Mouse (Mus musculus): Measurements from ENCODE around the gene Slc25a13.
"Not testable (repeated sequence)": the region's sequence is repeated elsewhere in the genome, so short reads cannot be mapped to it uniquely, and the experiment has no call there.

The Slc25a13 gene

DNA sequence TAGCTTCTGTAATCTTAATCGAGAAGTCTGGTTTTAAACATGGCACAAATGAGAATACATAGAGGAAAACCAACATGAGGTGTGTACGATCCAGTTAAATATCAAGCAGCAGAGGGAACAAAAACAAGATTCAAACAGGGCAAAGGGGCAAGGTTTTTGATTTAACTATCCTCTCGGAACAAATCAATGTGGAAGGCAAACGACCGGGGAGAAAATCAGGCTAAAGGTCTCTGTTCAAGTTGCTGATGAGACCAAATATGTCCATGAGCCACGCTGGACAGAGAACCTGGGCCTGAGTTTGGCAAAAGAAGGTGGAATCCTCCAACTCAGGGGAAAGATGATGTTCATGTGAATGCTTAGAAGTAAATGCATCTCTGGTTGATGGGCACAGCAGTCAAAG, 14.5 kb downstream of the Slc25a13 start:
- no peak for DNase-seq (ENCODE audit: low spot score)

DNA sequence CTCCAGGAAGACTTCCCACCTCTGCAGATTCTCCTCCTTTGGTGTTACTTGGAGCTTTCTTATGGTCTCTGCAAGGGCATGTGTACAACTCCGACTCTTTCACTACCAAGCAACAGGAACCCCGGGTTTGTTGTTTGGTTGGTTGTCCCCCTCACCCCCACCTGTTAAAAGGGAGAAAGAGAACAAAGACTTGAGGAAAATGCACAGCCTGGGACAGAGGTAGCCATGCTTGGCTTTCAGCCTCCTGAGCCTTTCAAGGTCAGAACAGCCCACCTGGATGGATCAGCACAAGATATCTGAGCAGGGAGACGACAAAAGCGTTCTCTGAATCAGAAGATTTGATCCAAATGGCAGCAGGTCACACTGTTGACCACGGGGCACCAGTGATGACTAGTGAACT, 15.0 kb downstream of the Slc25a13 start:
- DNase-seq (ENCODE audit: low spot score): no peak

- no peak for DNase-seq (ENCODE audit: low spot score)
Measured at GRCm38 (mm10) chr6:6199138-6199870, 17.7 kb downstream of the Slc25a13 start.

DNA sequence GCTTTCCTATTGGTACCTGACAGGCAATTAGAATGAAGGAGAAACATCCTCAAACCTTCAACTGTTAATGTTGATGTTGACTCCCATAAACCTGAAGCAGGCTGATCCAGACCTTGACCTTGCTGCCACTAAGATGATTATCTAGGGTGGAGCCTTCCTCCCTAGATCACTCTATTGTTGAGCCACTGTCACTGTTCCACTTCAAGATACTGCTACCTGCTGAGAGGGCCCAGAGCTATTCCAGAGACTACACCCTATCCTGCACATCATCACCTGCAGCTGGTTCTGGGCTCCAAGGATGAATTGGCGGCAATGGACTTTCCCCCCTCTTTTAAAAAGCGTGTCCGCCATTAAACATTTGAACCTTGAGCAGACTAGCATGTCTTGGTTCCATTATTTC, 18.9 kb downstream of the Slc25a13 start:
- DNase-seq (ENCODE audit: low spot score): not testable (repeated sequence)

DNA sequence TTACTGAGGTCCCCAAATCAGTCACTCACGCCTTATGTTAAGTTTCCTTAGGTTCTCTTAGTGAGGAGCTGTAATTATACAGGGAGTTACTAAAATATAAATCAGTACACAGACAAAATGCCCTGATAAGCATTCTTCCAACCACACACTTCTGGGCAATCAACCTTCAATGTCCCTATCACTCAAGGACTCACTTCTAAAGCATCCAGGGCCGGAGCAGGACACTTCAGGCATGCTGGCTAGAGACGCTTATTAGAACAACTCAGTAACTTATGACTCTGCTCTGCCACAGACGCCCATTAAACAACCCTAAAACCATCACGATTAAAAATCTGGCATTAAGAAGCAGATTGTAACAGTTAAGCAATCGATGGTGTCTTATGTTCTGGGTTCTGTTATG, 19.6 kb downstream of the Slc25a13 start:
- no peak for DNase-seq (ENCODE audit: low spot score)

GRCm38 (mm10) chr6:6196527-6196926, 20.4 kb downstream of the Slc25a13 start:
- DNase-seq (ENCODE audit: low spot score): no peak

DNA sequence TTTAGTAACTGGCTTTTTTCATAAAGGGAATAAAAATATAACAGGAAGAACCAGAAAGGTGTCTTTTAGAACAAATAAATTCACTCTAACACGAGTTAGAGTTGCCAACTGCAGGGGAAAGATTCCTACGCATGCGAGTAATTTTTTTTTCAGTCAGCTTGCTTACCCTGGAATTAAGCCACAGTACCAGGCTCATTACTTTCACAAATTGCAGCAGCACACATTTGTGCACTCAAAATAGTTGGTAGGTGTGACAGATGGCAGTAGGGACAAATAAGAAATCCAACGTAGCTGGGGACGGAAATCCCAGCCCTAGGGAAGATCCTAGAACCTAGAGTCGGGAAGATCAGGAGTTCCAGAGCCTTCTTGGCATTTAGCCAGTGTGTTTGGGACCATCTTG, 22.1 kb downstream of the Slc25a13 start:
- DNase-seq (ENCODE audit: low spot score): no peak

GRCm38 (mm10) chr6:6193906-6194305, 23.1 kb downstream of the Slc25a13 start:
- DNase-seq (ENCODE audit: low spot score): no peak

- no peak for DNase-seq (ENCODE audit: low spot score)
Measured at GRCm38 (mm10) chr6:6192413-6192812, 24.6 kb downstream of the Slc25a13 start.

GRCm38 (mm10) chr6:6191596-6192337, 25.2 kb downstream of the Slc25a13 start:
- DNase-seq (ENCODE audit: low spot score): peak; percentile 54

GRCm38 (mm10) chr6:6188970-6189369, 28.0 kb downstream of the Slc25a13 start:
- no peak for DNase-seq (ENCODE audit: low spot score)

- no peak for DNase-seq (ENCODE audit: low spot score)
Measured at GRCm38 (mm10) chr6:6186468-6186867, 30.5 kb downstream of the Slc25a13 start.

- DNase-seq (ENCODE audit: low spot score): no peak
Measured at GRCm38 (mm10) chr6:6185735-6186068, 31.3 kb downstream of the Slc25a13 start.

- DNase-seq (ENCODE audit: low spot score): no peak
Measured at GRCm38 (mm10) chr6:6184921-6185734, 31.8 kb downstream of the Slc25a13 start.

GRCm38 (mm10) chr6:6183601-6184000, 33.4 kb downstream of the Slc25a13 start:
- no peak for DNase-seq (ENCODE audit: low spot score)

DNA sequence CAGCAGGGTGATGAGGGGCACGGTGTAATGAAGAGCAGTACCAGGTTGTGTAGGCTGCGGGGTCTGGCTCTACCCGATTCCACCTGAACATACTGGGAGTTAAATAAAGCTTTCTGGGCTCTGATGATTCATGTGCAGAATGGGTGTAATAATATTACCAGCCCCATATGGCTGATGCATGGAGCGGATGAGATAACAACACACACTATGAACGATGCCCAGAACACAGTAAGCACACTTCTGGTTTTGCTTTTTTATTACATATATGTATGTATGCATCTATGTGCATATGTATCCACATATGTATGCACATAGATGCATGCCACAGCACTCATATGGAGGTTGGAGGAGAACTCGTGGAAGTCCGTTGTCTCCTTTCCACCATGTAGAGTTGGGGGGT, 34.8 kb downstream of the Slc25a13 start:
- DNase-seq (ENCODE audit: low spot score): no peak

DNA sequence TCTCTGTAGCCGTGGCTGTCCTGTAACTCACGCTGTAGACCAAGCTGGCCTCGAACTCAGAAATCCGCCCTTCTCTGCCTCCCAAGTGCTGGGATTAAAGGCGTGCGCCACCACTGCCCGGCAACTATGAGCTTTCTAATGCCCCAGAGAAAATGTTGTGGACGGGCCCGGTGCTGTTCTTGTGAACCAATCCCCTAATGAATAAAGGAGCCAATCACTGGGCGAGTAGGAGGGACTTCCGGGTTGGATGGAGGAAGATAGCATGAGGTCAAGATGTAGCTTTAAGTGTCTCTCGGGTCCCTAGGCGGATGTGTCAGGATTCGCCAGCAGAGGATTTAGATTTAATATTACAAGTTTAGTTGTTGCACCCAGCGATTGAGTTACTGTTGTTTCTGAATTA, 38.6 kb downstream of the Slc25a13 start:
- not testable (repeated sequence) for DNase-seq (ENCODE audit: low spot score)

- no peak for DNase-seq (ENCODE audit: low spot score)
Measured at GRCm38 (mm10) chr6:6175350-6175971, 41.5 kb downstream of the Slc25a13 start.

DNA sequence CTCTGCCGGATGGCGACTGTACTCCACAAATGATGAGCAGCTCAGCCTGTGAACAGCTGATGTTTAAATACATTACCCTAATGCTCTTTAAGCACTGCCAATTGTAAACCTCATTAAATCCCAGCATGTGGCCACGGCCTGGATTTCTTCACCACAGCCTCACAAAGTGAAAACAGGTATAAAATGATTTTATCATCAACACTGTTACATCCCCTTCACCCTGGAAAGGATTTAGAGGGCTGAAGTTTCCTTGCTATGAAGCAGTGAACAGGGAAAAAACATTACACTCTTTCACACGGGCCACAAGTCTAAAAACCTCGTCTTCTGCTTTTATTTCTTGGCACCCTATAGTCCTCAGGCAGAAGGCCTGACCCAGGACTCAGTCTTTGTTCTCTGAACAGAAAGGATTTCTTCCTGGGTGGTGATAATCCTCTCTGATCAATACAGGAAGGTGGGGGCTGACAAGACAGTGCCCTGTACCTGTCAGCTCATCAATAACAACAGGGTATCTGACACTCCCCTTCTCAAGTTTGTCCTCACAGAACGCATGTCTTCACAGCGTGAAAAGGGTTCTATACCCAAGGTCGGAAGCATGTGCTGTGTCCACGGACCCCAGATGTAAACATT, 42.9 kb downstream of the Slc25a13 start:
- DNase-seq (ENCODE audit: low spot score): no peak

DNA sequence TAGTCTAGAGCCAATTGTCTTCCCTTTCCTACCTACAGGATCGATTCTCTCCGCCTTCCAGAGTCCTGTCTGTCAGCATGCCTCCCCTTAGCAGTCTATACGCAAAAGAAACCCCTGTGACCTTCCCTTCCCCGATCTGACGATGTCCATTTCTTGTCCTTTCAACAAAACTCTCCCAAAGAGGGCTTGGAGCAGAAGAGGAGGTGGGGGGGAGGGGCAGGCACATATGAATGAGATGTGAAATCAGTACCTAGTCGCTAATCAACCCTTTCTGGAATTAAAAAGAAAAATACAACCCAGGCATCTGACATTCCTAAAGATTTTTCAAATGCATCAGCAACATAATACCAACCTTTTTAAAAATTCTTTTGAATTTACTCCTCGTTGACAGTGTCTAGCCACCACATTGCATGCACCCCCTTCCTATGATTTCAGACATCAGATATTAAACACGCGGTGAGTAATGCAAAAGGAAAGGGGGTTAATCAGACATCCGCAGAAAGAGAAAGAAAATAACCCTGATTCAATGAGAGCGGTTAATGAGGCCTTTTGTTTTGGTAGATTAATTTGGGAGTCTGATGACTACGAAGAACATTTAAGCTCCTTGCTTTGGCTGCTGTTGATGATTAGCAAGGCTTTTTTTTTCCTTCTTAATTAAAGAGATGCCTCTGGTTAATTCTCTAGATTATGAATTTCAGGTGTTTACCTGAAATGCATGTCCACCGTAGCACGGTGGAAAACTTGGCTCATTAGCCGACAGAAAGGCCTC, 43.6 kb downstream of the Slc25a13 start:
- DNase-seq (ENCODE audit: low spot score): no peak

DNA sequence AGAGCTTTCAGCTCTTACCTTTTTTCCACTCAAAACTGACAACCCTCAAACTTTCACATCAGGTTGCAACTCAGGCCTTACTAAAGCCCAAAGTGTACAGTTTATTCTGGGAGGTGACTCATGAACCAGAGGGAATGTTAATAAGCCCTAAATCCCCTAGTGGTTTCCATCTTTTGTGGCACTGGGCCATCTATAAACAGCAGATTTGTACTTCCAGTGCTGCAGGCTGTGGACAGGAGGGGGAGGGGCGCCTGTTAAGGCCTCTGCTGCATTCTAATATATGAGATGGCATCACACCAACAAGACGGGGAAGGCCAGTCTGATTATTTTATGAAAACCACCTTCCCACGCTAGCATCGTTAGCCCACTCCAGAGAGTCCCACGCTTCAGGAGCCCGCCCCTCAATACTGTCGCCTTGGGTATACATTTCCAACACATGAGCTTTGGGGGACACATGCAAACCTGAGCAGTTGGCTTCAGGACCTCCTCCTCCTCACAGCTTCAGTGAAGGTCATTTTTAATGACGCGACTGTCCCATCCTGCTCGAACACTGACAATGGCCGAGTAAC, 48.3 kb downstream of the Slc25a13 start:
- no peak for DNase-seq (ENCODE audit: low spot score)

Measured in left cerebral cortex, adult 11 months (tissue).